Mouse (Mus musculus): Measurements from ENCODE around the gene Plod2. TPM values are rescaled to one million over a fixed set of nuclear protein-coding genes. Genes with fewer than 3 reads are reported as not detected.

The Plod2 gene
- polyA plus RNA-seq, 1 experiment from 2014 or later, result 13.5 TPM

DNA sequence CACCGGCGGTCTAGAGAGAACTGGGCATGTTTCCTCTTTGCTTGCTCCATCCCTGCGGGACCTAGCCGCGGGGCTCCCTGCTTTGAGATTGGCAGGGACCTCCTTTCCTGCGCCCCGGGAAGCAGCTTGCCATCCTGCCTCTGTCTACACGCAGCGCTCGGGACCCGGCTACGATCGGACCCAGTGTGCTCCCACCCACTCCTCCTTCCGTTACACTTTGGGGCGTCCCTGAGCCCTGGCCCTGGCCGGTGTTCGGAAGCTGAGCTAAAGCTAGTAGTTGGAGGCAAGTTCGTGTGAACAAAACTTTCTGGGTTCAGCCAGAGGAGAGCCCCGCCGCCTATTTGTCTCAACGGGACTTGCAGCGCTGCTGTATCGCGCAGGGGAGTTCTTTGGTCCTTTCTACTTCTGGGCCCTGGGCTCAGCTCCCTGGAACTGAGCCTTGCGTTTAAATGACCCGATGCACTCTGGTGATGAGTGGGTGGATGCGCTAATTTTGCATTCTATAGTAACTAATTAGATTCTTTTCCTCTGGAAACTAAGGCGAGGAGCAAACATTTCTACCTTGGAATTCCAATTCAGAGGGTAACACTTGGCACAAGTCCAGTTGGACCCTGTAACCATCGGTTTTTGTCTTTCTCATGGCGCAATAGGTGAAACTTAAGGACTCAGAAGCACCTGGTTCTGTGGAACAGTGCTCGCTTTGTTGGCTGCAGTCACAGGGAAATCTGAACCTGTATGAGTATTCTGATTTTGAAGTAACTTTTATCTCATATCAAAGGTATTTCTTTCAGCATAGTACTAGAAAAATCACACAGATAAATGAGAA lies 781 bp downstream of the Plod2 start:
- Histone ChIP-seq H3K36me3 (no peaks in the 10 kb centered on the region), H3K27me3 (replicated peaks) (0 out of 2 replicates have a peak, but pooled peaks cover 3% of the 10 kb centered on the region), H3K4me1 (peaks cover 31% of the 10 kb centered on the region), H3K9ac (replicated peaks) (peak overlapping the region; percentile 66), H3K4me2 (peak overlapping the region; percentile 84), H3K9me3 (replicated peaks) (no peaks in the 10 kb centered on the region), H3K4me3 (replicated peaks) (peak overlapping the region; percentile 60), H3K27ac (replicated peaks) (peak overlapping the region; percentile 74)
- peak; percentile 62 for ATAC-seq (ENCODE audit: low FRiP score)
- WGBS, result 2% methylated on average over 31 of the region's 31 CpGs

DNA sequence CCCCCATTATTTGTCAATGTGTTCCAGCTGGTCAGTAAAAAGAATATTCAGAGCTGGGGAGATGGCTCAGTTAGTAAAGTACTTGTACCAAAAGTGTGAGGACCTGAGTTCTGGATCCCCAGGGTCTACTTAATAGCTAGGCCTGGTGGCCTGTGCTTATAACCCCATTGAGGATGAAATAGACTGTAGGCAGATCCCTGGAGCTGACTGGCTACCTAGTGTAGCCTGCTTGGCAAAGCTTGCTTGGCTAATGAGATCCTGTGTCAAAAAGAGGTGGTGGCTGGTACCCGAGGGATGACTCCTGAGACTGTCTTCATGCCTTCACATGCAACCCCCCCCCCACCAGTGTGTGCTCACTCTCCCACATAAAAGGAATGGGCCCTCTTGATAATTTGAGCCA lies 2.1 kb downstream of the Plod2 start:
- peak overlapping the region; percentile 84; the same call in 1 of the 2 replicates for H3K4me2 ChIP-seq
- 73% methylated on average over 1 of the region's 1 CpGs for WGBS
- ATAC-seq (ENCODE audit: low FRiP score), result no peak

DNA sequence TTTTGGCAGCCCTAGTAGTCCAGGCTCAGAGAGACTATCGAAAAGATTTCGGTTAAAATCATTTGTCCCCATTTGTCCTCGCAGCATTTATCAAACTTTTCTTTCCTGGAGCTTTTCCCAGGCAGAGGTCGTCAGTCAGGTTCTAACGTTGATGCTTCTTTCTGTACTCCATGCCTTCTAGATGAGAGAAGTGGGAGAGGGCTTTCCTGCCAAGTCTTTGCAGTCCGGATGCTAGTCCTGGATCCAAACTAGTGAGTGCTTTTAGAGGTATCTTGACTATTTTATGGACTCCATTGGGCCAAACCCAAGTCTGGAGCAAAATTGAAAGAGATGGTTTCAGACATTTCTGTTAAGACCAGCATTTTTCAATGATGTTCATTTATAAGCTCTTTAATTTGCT lies 3.0 kb downstream of the Plod2 start:
- H3K9me3 ChIP-seq (replicated peaks), result no peaks in the 10 kb centered on the region
- H3K4me3 ChIP-seq (replicated peaks), result no peak overlapping the region
- WGBS, result 82% methylated on average over 6 of the region's 6 CpGs
- peak overlapping the region; percentile 84; the same call in 1 of the 2 replicates for H3K4me2 ChIP-seq
- H3K27me3 ChIP-seq (replicated peaks), result 0 out of 2 replicates have a peak, but pooled peaks cover 3% of the 10 kb centered on the region
- H3K27ac ChIP-seq (replicated peaks), result no peak overlapping the region
- H3K4me1 ChIP-seq, result peaks cover 35% of the 10 kb centered on the region
- H3K36me3 ChIP-seq, result no peaks in the 10 kb centered on the region
- no peak overlapping the region for H3K9ac ChIP-seq (replicated peaks)
- ATAC-seq (ENCODE audit: low FRiP score), result no peak

More for the DNA sequence above, 2.1 kb downstream of the Plod2 start:
- Histone ChIP-seq H3K4me1 (peaks cover 32% of the 10 kb centered on the region), H3K27me3 (replicated peaks) (0 out of 2 replicates have a peak, but pooled peaks cover 3% of the 10 kb centered on the region), H3K36me3 (no peaks in the 10 kb centered on the region), H3K9me3 (replicated peaks) (no peaks in the 10 kb centered on the region), H3K9ac (replicated peaks) (no peak overlapping the region), H3K27ac (replicated peaks) (no peak overlapping the region), H3K4me3 (replicated peaks) (no peak overlapping the region)

DNA sequence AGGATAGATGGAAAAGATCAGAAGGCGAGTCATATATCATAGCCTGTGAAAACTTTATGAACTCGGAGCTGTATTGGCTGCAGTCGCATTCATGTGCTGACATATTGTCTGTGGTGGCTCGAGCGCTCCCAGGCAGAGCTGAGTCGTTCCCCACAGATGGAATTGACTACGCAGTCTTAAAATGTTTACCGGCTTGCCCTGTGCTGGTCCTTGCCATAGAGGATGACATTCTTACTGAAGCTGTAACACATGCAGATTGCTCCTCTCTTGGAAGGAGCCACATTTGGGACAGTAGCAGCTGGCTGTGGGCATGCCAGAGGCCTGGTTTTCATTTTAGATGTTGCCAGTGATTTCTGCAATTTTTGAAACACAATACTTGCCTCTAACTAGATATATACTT lies 4.4 kb downstream of the Plod2 start:
- H3K4me1 ChIP-seq, result peaks cover 33% of the 10 kb centered on the region
- H3K27me3 ChIP-seq (replicated peaks), result no peaks in the 10 kb centered on the region
- ATAC-seq (ENCODE audit: low FRiP score), result no peak

DNA sequence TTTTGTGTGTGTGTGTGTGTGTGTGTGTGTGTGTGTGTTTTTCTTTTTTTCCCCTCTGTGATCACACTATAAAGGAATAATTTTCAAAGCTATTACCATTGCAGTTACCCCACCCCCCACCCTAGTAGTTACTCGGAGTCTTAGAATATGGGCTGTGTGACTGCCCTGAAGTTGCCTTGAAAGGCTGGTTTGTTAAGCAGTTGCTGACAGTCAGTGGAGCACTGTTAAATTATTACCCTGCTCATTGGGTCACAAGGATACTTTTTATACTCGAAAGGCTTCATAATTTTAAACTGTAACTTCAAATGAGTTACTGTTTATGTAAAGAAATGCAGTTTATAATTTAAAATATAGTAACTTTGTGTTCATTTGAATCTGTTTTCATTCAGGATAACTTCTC lies 5.1 kb downstream of the Plod2 start:
- Histone ChIP-seq H3K4me2 (no peak overlapping the region), H3K27ac (replicated peaks) (no peak overlapping the region), H3K4me3 (replicated peaks) (no peak overlapping the region), H3K36me3 (no peaks in the 10 kb centered on the region), H3K9me3 (replicated peaks) (no peaks in the 10 kb centered on the region), H3K9ac (replicated peaks) (no peak overlapping the region), H3K27me3 (replicated peaks) (no peaks in the 10 kb centered on the region), H3K4me1 (peaks cover 28% of the 10 kb centered on the region)
- ATAC-seq (ENCODE audit: low FRiP score), result no peak
- WGBS, result 55% methylated on average over 2 of the region's 2 CpGs

More for the DNA sequence above, 4.4 kb downstream of the Plod2 start:
- WGBS, result 75% methylated on average over 8 of the region's 8 CpGs
- no peaks in the 10 kb centered on the region for H3K9me3 ChIP-seq (replicated peaks)
- H3K9ac ChIP-seq (replicated peaks), result no peak overlapping the region
- no peak overlapping the region for H3K27ac ChIP-seq (replicated peaks)
- no peaks in the 10 kb centered on the region for H3K36me3 ChIP-seq
- no peak overlapping the region for H3K4me3 ChIP-seq (replicated peaks)
- H3K4me2 ChIP-seq, result no peak overlapping the region; the same call in 1 of the 2 replicates

DNA sequence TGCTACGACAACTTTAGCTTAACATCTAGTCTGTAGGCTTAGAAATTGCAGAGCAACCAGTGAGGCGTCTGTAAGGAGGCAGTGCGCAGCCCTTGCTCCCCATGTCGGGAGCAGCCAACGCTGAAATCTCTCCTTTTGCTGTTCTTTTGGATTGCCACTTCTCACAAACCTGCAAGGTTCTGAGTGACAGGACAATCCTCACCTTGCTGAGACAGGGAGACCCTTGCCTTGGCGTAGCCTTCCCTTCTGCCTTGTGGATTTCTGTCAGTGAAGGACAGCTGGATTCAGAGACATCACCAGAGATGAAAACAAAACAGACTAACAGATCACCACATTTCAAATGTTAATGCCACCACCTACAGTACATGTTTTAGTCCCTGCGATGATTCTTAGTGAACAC lies 5.8 kb downstream of the Plod2 start:
- no peaks in the 10 kb centered on the region for H3K27me3 ChIP-seq (replicated peaks)
- no peak overlapping the region for H3K4me2 ChIP-seq
- no peak overlapping the region for H3K4me3 ChIP-seq (replicated peaks)
- 96% methylated on average over 7 of the region's 7 CpGs for WGBS
- H3K4me1 ChIP-seq, result peaks cover 25% of the 10 kb centered on the region
- H3K9me3 ChIP-seq (replicated peaks), result no peaks in the 10 kb centered on the region
- no peak overlapping the region for H3K9ac ChIP-seq (replicated peaks)
- ATAC-seq (ENCODE audit: low FRiP score), result no peak
- no peaks in the 10 kb centered on the region for H3K36me3 ChIP-seq
- H3K27ac ChIP-seq (replicated peaks), result no peak overlapping the region

DNA sequence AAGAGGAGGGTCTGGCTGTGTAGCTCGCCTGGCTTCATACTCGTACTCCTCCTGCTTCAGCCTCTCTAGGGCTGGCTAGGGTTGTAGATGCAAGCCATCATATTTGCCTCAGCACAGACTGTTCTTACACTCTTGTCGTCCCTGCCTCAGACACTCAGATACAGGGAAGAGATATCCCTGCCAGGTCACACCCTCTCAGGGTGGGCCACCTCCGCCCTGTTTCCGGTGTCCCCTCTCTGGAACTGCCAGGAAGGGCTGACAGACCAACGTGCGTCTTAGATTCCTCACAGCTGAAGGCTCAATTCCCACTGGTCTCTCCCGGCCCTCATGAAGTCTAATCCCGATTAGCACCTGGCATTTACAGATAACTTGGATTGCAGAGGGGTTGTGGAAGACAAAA lies 6.6 kb downstream of the Plod2 start:
- Histone ChIP-seq H3K36me3 (no peaks in the 10 kb centered on the region), H3K4me1 (peaks cover 22% of the 10 kb centered on the region), H3K9me3 (replicated peaks) (no peaks in the 10 kb centered on the region), H3K9ac (replicated peaks) (no peak overlapping the region), H3K27me3 (replicated peaks) (no peaks in the 10 kb centered on the region), H3K4me2 (no peak overlapping the region), H3K4me3 (replicated peaks) (no peak overlapping the region), H3K27ac (replicated peaks) (no peak overlapping the region)
- 86% methylated on average over 9 of the region's 9 CpGs for WGBS
- no peak for ATAC-seq (ENCODE audit: low FRiP score)

DNA sequence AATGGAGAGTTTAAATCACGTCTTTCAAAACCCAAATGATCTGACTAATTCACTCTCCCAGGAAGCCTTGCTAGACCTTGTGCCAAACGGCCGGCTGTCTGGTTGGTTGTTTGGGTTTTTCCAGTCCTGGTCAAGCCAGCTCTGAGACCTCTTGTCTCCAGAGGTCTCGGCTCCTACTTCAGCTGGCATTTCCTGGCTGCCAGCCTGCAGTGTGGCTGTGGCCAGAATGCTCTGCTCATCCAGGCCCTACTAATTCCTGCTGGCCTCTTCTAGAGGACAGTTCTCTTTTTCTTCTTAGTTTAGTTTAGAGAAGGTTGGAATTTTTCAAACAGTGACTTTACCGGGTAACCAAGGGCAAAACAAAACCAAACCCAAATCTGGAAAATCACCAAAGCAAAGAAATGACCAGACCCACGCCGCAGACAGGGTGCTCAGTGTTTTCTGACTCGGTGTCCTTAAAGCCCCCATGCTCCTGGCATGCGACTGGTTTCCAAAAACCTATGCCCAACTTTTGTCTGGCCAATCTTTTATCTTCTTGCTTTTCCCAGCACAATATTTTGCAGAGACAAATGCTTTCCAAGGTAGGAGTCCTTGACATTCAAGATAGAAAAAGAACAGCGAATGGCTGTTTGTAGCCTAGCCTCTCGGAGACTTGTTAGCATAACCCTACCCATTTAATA lies 7.9 kb downstream of the Plod2 start:
- no peak overlapping the region for H3K4me2 ChIP-seq
- 79% methylated on average over 11 of the region's 11 CpGs for WGBS
- no peak overlapping the region for H3K4me3 ChIP-seq (replicated peaks)
- H3K36me3 ChIP-seq, result no peaks in the 10 kb centered on the region
- ATAC-seq (ENCODE audit: low FRiP score), result no peak; the same call in 1 of the 2 replicates
- no peaks in the 10 kb centered on the region for H3K27me3 ChIP-seq (replicated peaks)
- H3K9me3 ChIP-seq (replicated peaks), result no peaks in the 10 kb centered on the region
- no peak overlapping the region for H3K9ac ChIP-seq (replicated peaks)
- 0 out of 2 replicates have a peak, but pooled peaks cover 10% of the 10 kb centered on the region for H3K4me1 ChIP-seq
- H3K27ac ChIP-seq (replicated peaks), result no peak overlapping the region

DNA sequence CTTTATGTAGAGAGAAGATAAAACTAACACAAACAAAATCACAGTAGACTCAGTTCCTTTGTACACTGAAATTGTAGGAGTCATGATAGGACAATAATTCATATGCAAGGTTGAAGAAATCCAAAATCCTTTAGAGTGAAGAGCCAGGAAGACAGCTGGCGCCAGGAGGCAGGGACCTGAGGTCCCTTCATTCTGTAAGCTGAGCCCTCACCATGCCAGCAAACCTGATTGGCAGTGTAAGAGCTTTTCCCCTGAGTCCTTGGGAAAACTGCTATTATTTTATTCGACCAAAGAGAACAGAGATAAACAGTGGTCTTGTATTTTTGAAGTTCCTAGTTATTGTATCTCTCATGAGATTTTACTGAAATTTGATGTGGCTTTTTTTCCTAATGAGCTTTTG lies 9.0 kb downstream of the Plod2 start:
- H3K27ac ChIP-seq (replicated peaks), result no peak overlapping the region
- H3K36me3 ChIP-seq, result no peaks in the 10 kb centered on the region
- no peak for ATAC-seq (ENCODE audit: low FRiP score)
- H3K9me3 ChIP-seq (replicated peaks), result no peaks in the 10 kb centered on the region
- H3K27me3 ChIP-seq (replicated peaks), result no peaks in the 10 kb centered on the region
- 0 out of 2 replicates have a peak, but pooled peaks cover 9% of the 10 kb centered on the region for H3K4me1 ChIP-seq
- no peak overlapping the region for H3K4me3 ChIP-seq (replicated peaks)
- H3K9ac ChIP-seq (replicated peaks), result no peak overlapping the region
- WGBS, result 75% methylated on average over 2 of the region's 2 CpGs
- H3K4me2 ChIP-seq, result no peak overlapping the region

DNA sequence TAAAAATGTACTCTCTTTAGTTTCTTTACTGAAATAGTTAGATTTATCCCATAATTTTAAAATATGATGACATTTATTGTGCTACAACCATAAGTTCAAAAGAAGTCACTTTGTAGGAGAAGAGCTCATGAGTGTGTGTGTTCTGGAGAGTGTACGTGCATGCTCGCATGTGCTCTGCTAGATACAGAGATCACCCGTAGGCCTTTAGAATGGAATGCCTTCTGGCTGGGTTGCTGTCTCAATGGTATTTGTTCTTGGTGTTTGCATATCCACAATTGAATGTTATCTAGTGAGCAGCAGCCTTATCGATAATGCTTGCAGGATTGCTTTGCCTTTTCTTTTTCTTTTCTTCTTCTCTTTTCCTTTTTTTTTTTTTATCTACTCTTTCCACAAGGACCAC lies 9.6 kb downstream of the Plod2 start:
- 78% methylated on average over 4 of the region's 4 CpGs for WGBS
- Histone ChIP-seq H3K4me1 (0 out of 2 replicates have a peak, but pooled peaks cover 4% of the 10 kb centered on the region), H3K4me2 (no peak overlapping the region), H3K27me3 (replicated peaks) (no peaks in the 10 kb centered on the region), H3K9me3 (replicated peaks) (no peaks in the 10 kb centered on the region), H3K9ac (replicated peaks) (no peak overlapping the region), H3K27ac (replicated peaks) (no peak overlapping the region), H3K4me3 (replicated peaks) (no peak overlapping the region), H3K36me3 (no peaks in the 10 kb centered on the region)
- ATAC-seq (ENCODE audit: low FRiP score), result no peak

DNA sequence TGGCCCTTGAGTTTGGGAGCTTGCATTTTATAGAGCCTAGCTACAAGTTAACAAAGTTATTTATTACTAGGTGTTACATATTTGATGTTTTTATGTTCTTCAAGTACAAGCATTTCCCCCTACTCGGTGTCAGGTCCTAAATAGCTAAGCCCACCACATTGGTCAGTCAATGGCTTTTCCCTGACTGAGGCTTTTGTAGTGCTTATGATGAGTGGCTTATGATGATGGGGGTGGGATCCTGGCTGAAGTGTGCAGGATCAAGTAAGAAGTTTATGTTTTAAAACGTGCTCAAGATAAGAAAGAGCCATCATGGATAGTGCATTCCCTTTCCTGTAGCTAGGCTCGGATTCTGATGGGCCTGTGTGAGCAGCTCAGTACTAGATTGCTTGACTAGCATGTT lies 10.7 kb downstream of the Plod2 start:
- H3K9ac ChIP-seq (replicated peaks), result no peak overlapping the region
- no peaks in the 10 kb centered on the region for H3K27me3 ChIP-seq (replicated peaks)
- no peak overlapping the region for H3K4me3 ChIP-seq (replicated peaks)
- 0 out of 2 replicates have a peak, but pooled peaks cover 4% of the 10 kb centered on the region for H3K4me1 ChIP-seq
- no peak for ATAC-seq (ENCODE audit: low FRiP score)
- H3K27ac ChIP-seq (replicated peaks), result no peak overlapping the region
- H3K36me3 ChIP-seq, result no peaks in the 10 kb centered on the region
- H3K4me2 ChIP-seq, result no peak overlapping the region
- 91% methylated on average over 3 of the region's 3 CpGs for WGBS
- H3K9me3 ChIP-seq (replicated peaks), result no peaks in the 10 kb centered on the region

All from neural tube, embryonic 15.5 days (tissue).